Mouse (Mus musculus) kidney, postnatal 4 days (tissue): ENCODE results near the gene D5Ertd579e.

Experiments used
- DNase-seq, 2 experiments: peaks; one replicate each; pipeline ENCODE4 v3.0.0; 2021; ENCODE audit warnings: mixed read lengths in 2 of 2

Gene D5Ertd579e

GRCm38 (mm10) chr5:36719601-36720000 lies 23.8 kb upstream of the D5Ertd579e start:
- DNase-seq, result no peak

DNA sequence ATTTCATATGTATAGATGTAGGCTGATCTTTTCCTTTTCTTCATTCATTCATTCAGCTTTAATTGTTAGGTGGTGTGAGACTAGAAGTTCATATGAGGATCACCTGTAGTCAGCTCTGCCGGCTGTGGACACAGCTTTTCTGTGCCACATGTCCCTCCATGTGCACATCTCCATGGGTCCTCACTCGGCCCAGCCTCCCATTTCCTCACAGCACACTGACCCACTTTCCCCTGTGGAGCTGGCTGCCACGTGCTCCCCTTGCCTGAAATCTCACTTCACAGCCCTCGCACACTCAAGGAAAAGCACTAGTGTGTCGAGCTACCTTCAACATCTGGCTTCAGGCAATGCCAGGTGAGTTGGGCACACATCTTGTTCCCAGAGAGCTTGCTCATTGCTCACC lies 23.3 kb upstream of the D5Ertd579e start:
- DNase-seq, result no peak

DNA sequence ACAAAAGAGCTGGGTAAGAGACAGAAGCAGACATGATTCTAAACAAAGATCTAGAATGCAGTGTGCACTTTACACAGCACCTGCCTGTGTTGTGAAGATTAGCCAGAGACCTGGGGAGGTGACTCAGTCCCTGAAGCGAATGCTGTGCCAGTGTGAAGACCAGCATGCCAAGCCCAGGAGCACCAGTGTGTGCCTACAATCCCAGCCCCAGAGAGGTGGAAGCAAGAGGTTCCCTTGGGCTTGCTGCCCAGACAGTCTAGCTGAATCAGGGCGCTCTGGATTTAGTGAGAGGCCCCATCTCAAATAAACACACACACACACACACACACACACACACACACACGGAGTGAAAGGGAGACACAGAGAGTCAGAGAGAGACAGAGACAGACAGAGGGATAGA lies 22.1 kb upstream of the D5Ertd579e start:
- no peak for DNase-seq

DNA sequence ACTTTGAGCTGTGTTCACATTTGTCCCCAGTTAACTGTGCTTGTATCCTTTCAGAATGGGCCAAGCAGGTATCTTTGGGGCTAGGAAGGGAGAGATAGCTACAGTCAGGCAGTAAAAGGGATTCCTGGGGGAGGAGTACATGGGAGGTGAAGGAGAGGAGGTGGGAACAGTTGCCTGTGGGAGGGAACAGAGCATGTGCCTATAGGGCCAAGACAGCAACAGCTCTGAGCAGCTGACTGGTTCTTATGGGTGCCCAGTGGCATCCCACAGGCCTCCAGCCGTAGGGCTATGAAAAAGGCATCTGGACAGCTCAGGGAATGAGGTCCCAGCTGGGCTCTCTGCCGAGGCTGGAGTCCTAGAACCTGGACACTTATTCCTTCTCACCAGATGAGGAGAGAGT lies 21.0 kb upstream of the D5Ertd579e start:
- no peak for DNase-seq

GRCm38 (mm10) chr5:36714832-36715231 lies 19.0 kb upstream of the D5Ertd579e start:
- no peak for DNase-seq

- no peak for DNase-seq
Observed at GRCm38 (mm10) chr5:36713693-36714092, 17.9 kb upstream of the D5Ertd579e start.

DNA sequence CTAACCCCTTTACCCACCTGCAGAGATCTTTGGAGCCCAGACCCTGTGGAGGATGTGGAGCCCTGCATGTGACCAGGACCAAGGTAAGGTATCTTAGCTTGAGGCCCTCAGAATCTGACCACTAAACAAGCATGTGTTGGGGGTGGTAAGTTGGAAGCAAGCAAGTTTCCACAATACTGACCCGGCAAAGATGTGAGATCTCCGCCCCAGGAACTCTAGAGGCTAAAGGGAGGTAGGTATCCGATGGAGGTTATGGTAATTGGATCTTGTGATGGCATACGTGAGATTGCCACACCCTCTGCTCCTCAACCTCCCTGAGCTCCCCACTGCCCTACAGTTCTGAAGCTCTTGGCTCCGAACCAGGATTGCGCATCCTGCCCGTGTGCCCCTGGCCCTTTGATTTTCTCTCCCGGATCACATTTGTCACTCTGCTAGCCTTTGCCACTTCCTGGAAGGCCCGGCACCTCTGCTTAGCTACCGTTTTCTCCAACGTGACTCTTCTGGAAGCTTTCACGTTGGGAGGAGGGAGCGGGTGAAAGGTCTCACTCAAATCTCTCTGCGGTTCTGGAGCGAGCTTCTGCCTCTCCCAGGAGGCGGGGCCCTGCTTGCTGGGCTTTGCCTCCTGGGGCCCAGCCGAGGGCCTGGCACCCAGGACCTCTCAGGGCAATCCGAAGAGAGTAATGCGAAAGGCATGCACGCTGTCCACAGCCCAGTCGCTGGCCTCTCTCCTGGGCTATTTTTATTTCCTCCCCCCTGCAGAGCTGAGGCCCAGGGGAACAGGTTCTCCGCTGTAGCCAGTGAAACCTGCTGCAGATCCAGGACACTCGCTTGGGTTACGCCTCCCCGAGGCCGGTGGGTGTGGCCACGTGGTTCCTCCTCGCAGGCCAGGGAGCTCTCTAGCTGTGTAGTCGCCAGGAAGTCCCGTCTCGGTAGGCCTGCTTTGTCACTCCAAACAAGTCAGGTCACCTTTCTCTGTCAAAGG lies 17.0 kb upstream of the D5Ertd579e start:
- peak; percentile 87 to 93 for DNase-seq

DNA sequence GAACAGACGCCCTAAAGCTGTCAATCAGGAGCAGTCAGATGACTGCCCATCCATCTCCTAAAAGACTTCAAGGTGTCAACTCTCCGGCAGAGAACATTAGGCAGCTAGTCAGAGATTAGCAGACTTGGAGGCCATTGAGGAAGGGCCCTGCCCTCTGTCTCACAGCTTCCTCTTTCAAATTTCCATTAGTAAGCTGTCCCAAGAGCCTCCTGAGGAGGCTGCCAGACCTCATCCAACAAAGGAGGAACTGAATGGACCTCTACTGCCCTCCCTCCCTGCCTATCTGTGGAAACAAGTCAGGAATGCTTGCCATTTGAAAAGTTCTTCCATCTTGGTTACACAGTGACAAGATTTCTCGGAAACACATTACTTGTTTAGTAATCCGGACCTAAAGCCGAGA lies 16.0 kb upstream of the D5Ertd579e start:
- no peak for DNase-seq

GRCm38 (mm10) chr5:36705792-36706191 lies 10.0 kb upstream of the D5Ertd579e start:
- DNase-seq, result no peak

DNA sequence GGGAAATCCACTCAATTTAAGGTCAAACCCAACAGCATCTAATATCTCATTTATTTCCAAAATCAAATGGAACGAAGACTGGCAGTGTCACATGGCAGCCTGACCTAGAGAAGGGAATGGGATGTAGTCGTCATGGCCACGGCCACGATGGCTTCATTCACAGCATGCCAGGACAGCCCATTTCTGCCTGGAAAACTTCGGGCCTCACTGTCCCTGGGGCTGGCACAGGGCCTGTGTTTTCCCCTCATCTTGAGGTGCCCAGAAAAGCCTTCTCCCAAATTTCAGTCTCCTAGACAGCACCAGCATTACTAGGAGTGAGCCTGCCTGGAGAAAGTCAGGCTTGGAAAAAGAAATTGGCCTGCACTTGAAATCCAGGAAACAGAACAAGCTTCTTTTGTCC lies 9.6 kb upstream of the D5Ertd579e start:
- no peak for DNase-seq

DNA sequence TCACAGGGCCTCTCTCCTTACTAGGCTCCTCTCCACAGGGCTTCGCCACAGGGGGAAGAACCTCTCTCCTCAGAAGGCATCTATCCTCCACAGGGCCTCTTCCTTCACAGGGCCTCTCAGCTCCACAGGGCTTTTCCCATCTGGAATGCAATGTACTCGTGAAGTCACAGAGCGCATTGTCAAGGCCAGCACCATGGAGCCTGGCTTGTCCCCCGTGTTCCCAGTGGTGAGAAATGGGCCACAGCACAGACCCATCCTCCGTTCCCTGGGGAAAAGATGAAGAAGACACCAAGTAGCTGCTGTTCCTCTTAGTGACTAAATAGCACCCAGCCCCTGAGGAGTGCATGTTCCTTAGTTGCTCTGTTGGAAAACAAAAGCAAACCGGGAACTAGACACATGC lies 8.9 kb upstream of the D5Ertd579e start:
- no peak for DNase-seq

- DNase-seq, result peak in 1 of 2 experiments; percentile 43
Observed at GRCm38 (mm10) chr5:36700939-36701620, 5.3 kb upstream of the D5Ertd579e start.

DNA sequence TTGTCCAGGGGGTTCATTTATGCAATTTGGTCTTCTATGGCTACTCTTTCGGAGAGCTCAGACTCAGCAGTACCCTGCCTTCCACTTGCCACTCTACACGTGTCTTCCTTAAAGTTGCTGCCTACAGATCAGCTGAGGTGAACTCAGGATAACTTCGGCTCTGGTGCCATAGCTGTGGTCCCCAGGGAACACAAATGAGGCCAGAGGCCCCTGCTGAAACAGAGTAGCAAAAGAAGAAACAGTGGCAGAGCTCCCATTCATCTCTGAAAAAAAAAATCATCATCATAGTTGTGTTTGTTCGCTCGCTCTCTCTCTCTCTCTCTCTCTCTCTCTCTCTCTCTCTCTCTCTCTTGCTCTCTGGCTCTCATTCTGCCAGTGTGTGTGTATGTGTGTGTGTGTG lies 2.9 kb upstream of the D5Ertd579e start:
- no peak for DNase-seq

DNA sequence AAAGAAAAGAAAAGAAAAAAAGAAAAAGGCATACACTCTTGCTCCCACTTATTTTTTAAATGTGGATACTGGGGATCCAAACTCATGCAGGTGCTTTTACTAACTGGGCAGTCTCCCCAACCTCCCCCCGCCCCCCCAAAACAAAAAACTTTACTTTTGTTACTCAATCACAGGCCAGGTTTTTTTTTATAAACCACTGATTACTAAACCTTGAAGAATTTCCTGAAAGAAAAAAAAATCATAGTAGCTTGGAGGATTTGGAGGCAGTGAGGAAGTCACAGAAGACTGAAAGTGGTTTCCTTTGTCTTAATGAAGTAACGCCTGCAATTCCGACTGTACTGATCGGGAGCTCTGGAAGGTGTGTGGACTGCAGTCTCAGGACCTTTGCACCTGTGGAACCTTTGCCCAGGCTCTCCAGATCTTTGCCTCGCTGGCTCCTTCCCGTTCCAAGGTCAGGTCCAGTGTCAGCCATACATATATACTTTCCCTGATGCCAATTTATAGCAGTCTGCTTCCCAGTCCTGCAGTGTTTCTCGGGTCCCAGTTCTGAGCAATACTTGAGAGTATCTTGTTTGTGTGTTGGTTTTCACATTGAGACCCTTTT lies 2.3 kb upstream of the D5Ertd579e start:
- DNase-seq, result no peak

GRCm38 (mm10) chr5:36696504-36697300 lies 878 bp upstream of the D5Ertd579e start:
- peak; percentile 28 to 59 for DNase-seq

GRCm38 (mm10) chr5:36695005-36695404 lies 819 bp downstream of the D5Ertd579e start:
- DNase-seq, result no peak

DNA sequence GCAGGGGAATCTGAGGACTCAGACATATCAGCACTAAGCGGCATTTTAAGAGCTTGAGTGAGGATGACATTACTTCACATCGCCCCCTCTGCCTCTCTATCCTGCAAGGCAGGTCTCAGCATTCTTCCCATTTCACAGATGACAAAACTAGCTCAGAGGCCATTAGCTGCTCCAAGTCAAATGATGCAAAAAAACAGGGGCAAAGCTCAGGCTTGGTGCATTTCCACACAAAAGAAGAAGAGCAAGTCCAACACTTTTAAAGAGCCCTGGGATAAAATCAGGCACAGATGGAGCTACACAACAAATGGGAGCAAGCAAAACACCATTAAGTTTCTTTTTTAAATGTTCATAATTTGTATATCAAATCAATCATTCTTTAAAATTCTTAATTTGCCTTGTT lies 2.2 kb downstream of the D5Ertd579e start:
- no peak for DNase-seq

DNA sequence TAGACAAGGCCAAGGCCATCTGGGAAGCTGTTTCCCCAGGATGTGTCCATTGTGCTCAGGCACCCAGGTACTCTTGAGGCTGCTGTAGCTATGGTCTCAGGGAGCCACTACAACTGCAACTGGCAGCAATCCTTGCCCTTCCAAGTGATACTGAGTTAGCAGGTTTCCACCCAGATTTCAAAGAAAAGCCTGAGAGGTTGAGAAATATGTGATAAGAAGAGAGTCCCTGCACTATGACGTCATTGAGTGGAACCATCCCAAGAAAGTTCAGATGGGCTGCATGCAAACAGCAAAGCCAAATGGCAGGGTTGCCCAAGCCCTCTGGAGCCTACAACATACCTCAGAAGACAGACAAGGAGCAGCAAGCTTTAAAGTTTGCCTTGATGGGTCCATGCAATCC lies 4.4 kb downstream of the D5Ertd579e start:
- DNase-seq, result no peak

- DNase-seq, result no peak
Observed at GRCm38 (mm10) chr5:36685170-36685569, 10.7 kb downstream of the D5Ertd579e start.

- DNase-seq, result no peak
Observed at GRCm38 (mm10) chr5:36683586-36683985, 12.2 kb downstream of the D5Ertd579e start.

- no peak for DNase-seq
Observed at GRCm38 (mm10) chr5:36681219-36681618, 14.6 kb downstream of the D5Ertd579e start.

- DNase-seq, result no peak
Observed at GRCm38 (mm10) chr5:36679918-36680598, 15.8 kb downstream of the D5Ertd579e start.
